Mouse (Mus musculus): ENCODE measurements around the gene Tmem91. TPM values are rescaled to one million over a fixed set of nuclear protein-coding genes. Genes with fewer than 3 reads are reported as not detected.

Gene Tmem91
- polyA plus RNA-seq, 1 experiment from 2014 or later: 3.4 TPM

DNA sequence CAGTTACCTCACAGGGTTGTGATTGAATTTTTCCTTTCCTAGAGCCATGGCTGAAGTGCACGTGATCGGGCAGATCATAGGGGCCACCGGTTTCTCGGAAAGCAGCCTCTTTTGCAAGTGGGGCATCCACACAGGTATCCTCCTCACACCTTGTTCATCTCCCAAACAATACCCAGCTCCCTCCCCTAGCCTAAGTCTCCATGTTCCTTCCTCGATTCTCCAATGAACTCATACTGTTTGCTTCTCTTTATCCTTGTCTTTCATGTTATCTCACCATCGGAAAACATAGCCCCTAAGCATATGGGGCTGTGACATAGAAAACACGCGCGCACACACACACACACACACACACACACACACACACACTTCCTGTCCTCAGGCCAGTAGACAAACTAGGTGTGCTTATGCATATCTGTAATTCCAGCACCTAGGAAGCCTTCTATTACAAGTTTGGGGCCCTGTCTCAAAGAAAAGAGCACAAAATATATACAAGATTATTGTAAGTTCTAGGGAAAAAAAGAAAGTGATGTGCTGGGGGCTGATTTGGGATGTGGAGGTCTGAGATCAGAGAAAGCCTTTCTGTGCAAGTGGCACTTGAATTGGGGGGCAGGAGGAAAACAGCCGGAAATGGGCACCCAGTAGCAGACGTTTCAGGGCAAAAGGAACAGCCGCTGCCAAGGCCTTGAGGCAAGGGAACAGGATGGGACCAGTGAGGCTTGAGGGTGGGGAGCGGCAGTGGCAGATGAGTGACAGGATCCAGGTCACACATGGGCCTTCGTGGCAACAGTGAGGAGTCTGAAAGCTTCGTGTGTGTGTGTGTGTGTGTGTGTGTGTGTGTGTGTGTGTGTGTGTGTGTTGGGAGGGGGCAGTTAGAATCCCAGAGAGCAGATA, 6.6 kb upstream of the Tmem91 start:
- no peak for ATAC-seq (ENCODE audit: insufficient number of reproducible peaks, low FRiP score, low TSS enrichment, low read depth)
- Histone ChIP-seq H3K36me3 (no peaks in the 10 kb centered on the region), H3K4me3 (replicated peaks) (peak overlapping the region; percentile 63), H3K9ac (no peak overlapping the region), H3K9me3 (replicated peaks) (no peaks in the 10 kb centered on the region), H3K27me3 (peaks cover 6% of the 10 kb centered on the region; the same call in 1 of the 2 replicates), H3K4me1 (peaks cover 33% of the 10 kb centered on the region), H3K4me2 (replicated peaks) (peak overlapping the region; percentile 73), H3K27ac (replicated peaks) (no peak overlapping the region)
- 53% methylated on average over 15 of the region's 15 CpGs for WGBS

DNA sequence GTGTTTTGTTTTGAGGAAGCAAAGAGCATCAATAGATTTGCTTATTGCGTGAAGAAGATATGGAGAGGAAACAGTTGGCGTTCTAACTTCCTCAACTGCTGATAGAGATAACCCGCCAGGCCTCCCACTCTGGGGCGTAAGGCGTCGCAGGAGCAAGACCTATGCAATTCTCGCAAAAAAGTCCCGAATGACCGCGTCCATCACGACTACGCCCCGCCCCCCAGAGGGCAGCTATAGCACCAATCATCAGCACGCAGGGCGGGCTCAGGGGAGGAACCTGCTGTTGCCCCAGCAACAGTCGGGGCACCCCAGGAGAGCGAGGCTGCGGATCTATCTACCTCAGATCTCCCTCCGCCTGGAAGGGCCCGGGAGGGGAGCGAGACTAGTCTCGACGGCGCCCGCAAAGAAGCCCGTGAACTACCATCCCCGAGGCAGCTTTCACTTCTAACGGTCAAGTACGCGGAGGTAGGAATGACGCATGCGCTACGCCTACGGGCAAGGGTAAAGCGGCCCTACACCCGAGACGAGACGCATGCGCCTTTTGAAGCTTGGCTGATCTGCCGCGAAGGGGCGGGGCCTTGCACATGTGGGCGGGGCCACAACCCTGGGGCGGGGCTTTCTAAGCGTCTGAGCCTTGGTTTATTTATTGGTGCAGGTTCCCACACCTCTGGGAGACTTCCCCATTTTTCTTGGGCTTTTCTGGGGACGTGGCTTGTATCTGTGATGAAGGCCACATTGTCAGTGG, 5.7 kb upstream of the Tmem91 start, which contains the start of gene B9d2:
TSS of gene B9d2 (plus strand) at position 267 of the 745 bp plus-strand sequence.
- Histone ChIP-seq H3K4me1 (peaks cover 30% of the 10 kb centered on the region), H3K9me3 (replicated peaks) (no peaks in the 10 kb centered on the region), H3K4me2 (replicated peaks) (peak within 1 kb of the TSS; percentile 73), H3K36me3 (no peaks in the 10 kb centered on the region), H3K9ac (peak within 1 kb of the TSS; percentile 44), H3K27me3 (peaks cover 7% of the 10 kb centered on the region), H3K27ac (replicated peaks) (peak within 1 kb of the TSS; percentile 93), H3K4me3 (replicated peaks) (peak within 1 kb of the TSS; percentile 63)
- WGBS: under 1% methylated on average over 46 of the region's 46 CpGs
- peak; percentile 96 for ATAC-seq (ENCODE audit: insufficient number of reproducible peaks, low FRiP score, low TSS enrichment, low read depth)

- H3K36me3 ChIP-seq: no peaks in the 10 kb centered on the region
- H3K4me1 ChIP-seq: peaks cover 29% of the 10 kb centered on the region
- WGBS: 7% methylated on average over 6 of the region's 6 CpGs
- no peaks in the 10 kb centered on the region for H3K9me3 ChIP-seq (replicated peaks)
- H3K4me3 ChIP-seq (replicated peaks): peak overlapping the region; percentile 63
- ATAC-seq (ENCODE audit: insufficient number of reproducible peaks, low FRiP score, low TSS enrichment, low read depth): no peak
- H3K27me3 ChIP-seq: peaks cover 14% of the 10 kb centered on the region
- H3K9ac ChIP-seq: 0 out of 2 replicates have a peak overlapping the region, but pooled peaks have one; percentile 44
- peak overlapping the region; percentile 93; the same call in 1 of the 2 replicates for H3K27ac ChIP-seq (replicated peaks)
- H3K4me2 ChIP-seq (replicated peaks): peak overlapping the region; percentile 73
These were observed 5.0 kb upstream of the Tmem91 start for GRCm38 (mm10) chr7:25679971-25680370.

DNA sequence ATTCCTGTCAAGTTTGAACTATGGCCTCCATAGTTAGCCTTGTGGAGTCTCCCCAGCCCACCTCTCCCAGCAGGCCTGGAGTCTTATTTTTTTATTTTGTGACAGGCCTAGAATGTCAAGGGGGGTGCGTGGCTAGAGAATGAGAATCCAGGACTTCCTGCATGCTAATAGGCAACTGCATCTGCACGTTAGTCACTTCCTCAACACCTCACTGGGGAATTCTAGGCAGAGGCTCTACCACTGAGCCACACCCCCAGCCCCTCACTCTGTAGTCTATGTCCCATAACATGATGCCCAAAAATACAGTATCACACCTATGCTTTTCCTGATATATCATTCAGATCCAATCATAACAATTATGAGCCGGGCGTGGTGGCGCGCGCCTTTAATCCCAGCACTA, 2.0 kb upstream of the Tmem91 start:
- Histone ChIP-seq H3K36me3 (no peaks in the 10 kb centered on the region), H3K4me3 (replicated peaks) (no peak overlapping the region), H3K9ac (no peak overlapping the region), H3K4me1 (peaks cover 36% of the 10 kb centered on the region), H3K27me3 (peaks cover 34% of the 10 kb centered on the region), H3K27ac (replicated peaks) (peak overlapping the region; percentile 8; the same call in 1 of the 2 replicates), H3K4me2 (replicated peaks) (no peak overlapping the region), H3K9me3 (replicated peaks) (no peaks in the 10 kb centered on the region)
- 88% methylated on average over 7 of the region's 7 CpGs for WGBS
- no peak for ATAC-seq (ENCODE audit: insufficient number of reproducible peaks, low FRiP score, low TSS enrichment, low read depth)

- WGBS: 46% methylated on average over 15 of the region's 15 CpGs
- no peak for ATAC-seq (ENCODE audit: insufficient number of reproducible peaks, low FRiP score, low TSS enrichment, low read depth)
- peaks cover 28% of the 10 kb centered on the region for H3K4me1 ChIP-seq
- H3K4me3 ChIP-seq (replicated peaks): no peak overlapping the region
- H3K4me2 ChIP-seq (replicated peaks): peak overlapping the region; percentile 12; the same call in 1 of the 2 replicates
- H3K36me3 ChIP-seq: no peaks in the 10 kb centered on the region
- H3K27ac ChIP-seq (replicated peaks): no peak overlapping the region
- H3K27me3 ChIP-seq: peaks cover 34% of the 10 kb centered on the region
- H3K9ac ChIP-seq: no peak overlapping the region
- H3K9me3 ChIP-seq (replicated peaks): no peaks in the 10 kb centered on the region
These were observed 1.3 kb upstream of the Tmem91 start for GRCm38 (mm10) chr7:25676085-25676781.

DNA sequence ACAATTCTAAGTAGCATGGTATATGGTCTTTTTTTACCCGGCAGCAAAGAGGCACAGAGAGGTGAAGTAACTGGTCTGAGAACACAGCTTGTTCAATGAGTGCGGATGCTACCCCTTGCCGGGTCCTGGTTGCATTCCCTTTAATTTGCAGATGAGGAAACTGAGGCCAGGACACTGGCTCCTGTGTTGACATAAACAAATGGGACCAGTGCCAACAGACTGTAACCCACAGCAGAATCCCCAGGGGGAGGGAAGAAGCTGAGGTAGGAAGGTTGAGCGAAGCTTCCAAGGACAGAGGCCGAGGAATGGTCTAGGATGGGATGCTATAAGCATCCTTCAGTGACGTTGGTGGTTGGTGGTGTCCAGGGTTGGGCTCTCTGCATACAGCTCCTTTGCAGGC, 439 bp upstream of the Tmem91 start:
- Histone ChIP-seq H3K36me3 (no peaks in the 10 kb centered on the region), H3K4me3 (replicated peaks) (peak overlapping the region; percentile 36), H3K4me1 (peaks cover 25% of the 10 kb centered on the region), H3K9ac (no peak overlapping the region), H3K27me3 (peaks cover 34% of the 10 kb centered on the region), H3K27ac (replicated peaks) (no peak overlapping the region), H3K4me2 (replicated peaks) (peak overlapping the region; percentile 66; the same call in 1 of the 2 replicates), H3K9me3 (replicated peaks) (no peaks in the 10 kb centered on the region)
- WGBS: 49% methylated on average over 6 of the region's 6 CpGs
- no peak for ATAC-seq (ENCODE audit: insufficient number of reproducible peaks, low FRiP score, low TSS enrichment, low read depth)

GRCm38 (mm10) chr7:25674297-25674696, 669 bp downstream of the Tmem91 start:
- Histone ChIP-seq H3K4me1 (peaks cover 18% of the 10 kb centered on the region), H3K27ac (replicated peaks) (no peak overlapping the region), H3K4me2 (replicated peaks) (peak overlapping the region; percentile 66), H3K36me3 (peaks cover 1% of the 10 kb centered on the region; the same call in 1 of the 2 replicates), H3K9me3 (replicated peaks) (no peaks in the 10 kb centered on the region), H3K9ac (no peak overlapping the region), H3K27me3 (peaks cover 33% of the 10 kb centered on the region), H3K4me3 (replicated peaks) (peak overlapping the region; percentile 36; the same call in 1 of the 2 replicates)
- no peak for ATAC-seq (ENCODE audit: insufficient number of reproducible peaks, low FRiP score, low TSS enrichment, low read depth)
- 27% methylated on average over 9 of the region's 9 CpGs for WGBS

- H3K4me1 ChIP-seq: peaks cover 18% of the 10 kb centered on the region
- ATAC-seq (ENCODE audit: insufficient number of reproducible peaks, low FRiP score, low TSS enrichment, low read depth): no peak
- no peak overlapping the region for H3K4me3 ChIP-seq (replicated peaks)
- H3K9me3 ChIP-seq (replicated peaks): no peaks in the 10 kb centered on the region
- H3K36me3 ChIP-seq: peaks cover 19% of the 10 kb centered on the region
- H3K4me2 ChIP-seq (replicated peaks): no peak overlapping the region
- no peak overlapping the region for H3K9ac ChIP-seq
- 47% methylated on average over 4 of the region's 4 CpGs for WGBS
- no peak overlapping the region for H3K27ac ChIP-seq (replicated peaks)
- peaks cover 28% of the 10 kb centered on the region for H3K27me3 ChIP-seq
These were observed 2.5 kb downstream of the Tmem91 start for GRCm38 (mm10) chr7:25672442-25672841.

DNA sequence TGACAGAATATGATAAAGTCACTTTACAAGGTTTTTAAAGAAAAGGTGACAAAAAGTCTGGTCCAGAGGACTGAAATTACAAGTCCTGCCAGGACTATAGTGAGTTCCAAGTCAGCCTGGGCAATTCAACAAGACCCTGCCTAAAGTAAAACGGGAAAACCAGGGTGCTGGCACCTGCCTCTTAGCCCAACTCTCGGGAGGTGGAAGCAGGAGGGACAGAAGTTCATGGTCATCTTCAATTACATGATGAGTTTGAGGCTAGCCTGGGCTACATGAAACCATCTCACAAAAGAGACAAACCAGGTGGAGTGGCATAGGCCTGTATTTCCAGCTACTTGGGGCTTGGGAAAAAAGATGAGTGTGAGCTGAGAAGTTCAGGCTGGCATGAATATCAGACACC, 3.3 kb downstream of the Tmem91 start:
- no peak overlapping the region for H3K4me3 ChIP-seq (replicated peaks)
- H3K4me2 ChIP-seq (replicated peaks): no peak overlapping the region
- H3K36me3 ChIP-seq: peaks cover 25% of the 10 kb centered on the region
- H3K9ac ChIP-seq: no peak overlapping the region
- H3K4me1 ChIP-seq: peaks cover 16% of the 10 kb centered on the region
- 70% methylated on average over 2 of the region's 2 CpGs for WGBS
- ATAC-seq (ENCODE audit: insufficient number of reproducible peaks, low FRiP score, low TSS enrichment, low read depth): no peak
- H3K9me3 ChIP-seq (replicated peaks): no peaks in the 10 kb centered on the region
- peaks cover 28% of the 10 kb centered on the region for H3K27me3 ChIP-seq
- H3K27ac ChIP-seq (replicated peaks): no peak overlapping the region

DNA sequence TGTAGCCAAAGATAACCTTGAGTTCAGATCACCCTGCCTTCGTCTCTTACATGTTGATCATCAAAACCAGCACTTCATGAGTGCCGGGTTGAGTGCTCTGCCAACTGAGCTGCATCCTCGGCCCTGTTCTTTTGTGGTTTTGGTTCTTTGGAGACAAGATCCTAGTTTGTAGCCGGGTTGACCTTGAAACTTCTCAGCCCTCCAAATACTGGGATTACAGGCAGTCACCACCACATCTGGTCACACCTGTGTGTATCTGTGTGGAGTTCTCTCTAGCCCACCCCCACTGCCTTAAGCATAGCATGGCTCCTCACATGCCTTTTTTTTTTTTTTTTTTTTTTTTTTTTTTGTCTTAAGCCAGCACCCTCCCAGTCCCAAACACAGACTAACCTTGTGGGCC, 4.9 kb downstream of the Tmem91 start:
- Histone ChIP-seq H3K9ac (no peak overlapping the region), H3K9me3 (replicated peaks) (no peaks in the 10 kb centered on the region), H3K36me3 (peaks cover 41% of the 10 kb centered on the region), H3K27me3 (peaks cover 22% of the 10 kb centered on the region), H3K27ac (replicated peaks) (no peak overlapping the region), H3K4me2 (replicated peaks) (no peak overlapping the region), H3K4me3 (replicated peaks) (no peak overlapping the region), H3K4me1 (peaks cover 8% of the 10 kb centered on the region)
- 81% methylated on average over 4 of the region's 4 CpGs for WGBS
- ATAC-seq (ENCODE audit: insufficient number of reproducible peaks, low FRiP score, low TSS enrichment, low read depth): no peak

- Histone ChIP-seq H3K4me3 (replicated peaks) (no peak overlapping the region), H3K27ac (replicated peaks) (no peak overlapping the region), H3K9ac (no peak overlapping the region), H3K4me2 (replicated peaks) (no peak overlapping the region), H3K27me3 (peaks cover 17% of the 10 kb centered on the region), H3K36me3 (peaks cover 46% of the 10 kb centered on the region), H3K4me1 (peaks cover 4% of the 10 kb centered on the region), H3K9me3 (replicated peaks) (no peaks in the 10 kb centered on the region)
- ATAC-seq (ENCODE audit: insufficient number of reproducible peaks, low FRiP score, low TSS enrichment, low read depth): no peak
- WGBS: 80% methylated on average over 9 of the region's 9 CpGs
These were observed 5.3 kb downstream of the Tmem91 start for GRCm38 (mm10) chr7:25669631-25670030.
